Mouse (Mus musculus) urinary bladder, adult 18-20 months (tissue): ENCODE measurements around the gene Gbp8.
"Not testable (repeated sequence)": the region's sequence is repeated elsewhere in the genome, so short reads cannot be mapped to it uniquely, and the experiment has no call there.

ENCODE experiments used
- DNase-seq, 2 experiments: peaks; one replicate each; pipeline ENCODE4 v3.0.0; 2022; ENCODE audit warnings: low spot score in 2 of 2, mixed read lengths in 2 of 2

Gbp8 gene

GRCm38 (mm10) chr5:105060224-105060623, 79.1 kb downstream of the Gbp8 start:
- no peak for DNase-seq

GRCm38 (mm10) chr5:105055279-105055678, 84.1 kb downstream of the Gbp8 start:
- no peak for DNase-seq

- DNase-seq: not testable (repeated sequence)
These were observed 85.7 kb downstream of the Gbp8 start for GRCm38 (mm10) chr5:105053471-105054169.

- DNase-seq: no peak
These were observed 107.0 kb downstream of the Gbp8 start for GRCm38 (mm10) chr5:105032362-105032761.

GRCm38 (mm10) chr5:105012551-105012950, 126.8 kb downstream of the Gbp8 start:
- DNase-seq: no peak

- DNase-seq: no peak
These were observed 127.8 kb downstream of the Gbp8 start for GRCm38 (mm10) chr5:105011570-105011969.

- no peak for DNase-seq
These were observed 129.0 kb downstream of the Gbp8 start for GRCm38 (mm10) chr5:105010376-105010775.

- no peak for DNase-seq
These were observed 149.9 kb downstream of the Gbp8 start for GRCm38 (mm10) chr5:104989411-104989810.

GRCm38 (mm10) chr5:104988000-104988399, 151.3 kb downstream of the Gbp8 start:
- DNase-seq: peak in 1 of 2 experiments; percentile 8

GRCm38 (mm10) chr5:104986706-104987105, 152.6 kb downstream of the Gbp8 start:
- no peak for DNase-seq

GRCm38 (mm10) chr5:104982535-104982934, 156.8 kb downstream of the Gbp8 start, which contains the start of gene Abcg3:
Abcg3 (minus strand) TSS chr5:104982718.
- DNase-seq: no peak

GRCm38 (mm10) chr5:104979040-104979513, 160.3 kb downstream of the Gbp8 start:
- no peak for DNase-seq
